ENCODE assay signal across 9 mouse cellular contexts in the genomic region with DNA sequence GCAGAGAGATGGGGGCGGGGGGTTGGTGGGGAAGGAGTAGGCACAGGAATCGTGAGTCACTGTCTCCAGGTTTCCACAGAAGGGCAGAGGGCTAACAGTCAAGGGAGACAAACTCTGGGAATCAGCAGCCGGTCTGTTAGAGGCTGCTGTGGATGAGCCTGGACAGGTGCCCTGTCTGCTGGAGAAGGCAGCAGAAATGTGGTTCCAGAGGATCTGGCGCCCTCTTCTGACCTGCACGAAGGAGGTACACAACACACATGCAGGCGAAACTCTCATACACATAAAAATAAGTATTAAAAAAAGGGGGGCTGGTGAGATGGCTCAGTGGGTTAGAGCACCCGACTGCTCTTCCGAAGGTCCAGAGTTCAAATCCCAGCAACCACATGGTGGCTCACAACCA. TPM values are rescaled to one million over a fixed set of nuclear protein-coding genes. Genes with fewer than 3 reads are reported as not detected.
A peak's percentile ranks its signal among the peaks of the same experiment; 100 is the strongest.
DNase-seq lines count a peak whose midpoint lies in the region; ATAC-seq and TF ChIP-seq lines count a peak whose summit lies in the region.
"Had no signal": no experiment of that assay in that cellular context is flagged by ENCODE, and none has a peak within 500 bp of the region (broad histone marks: within the 10 kb centered on the region; RNA-seq: fewer than 3 reads in every experiment).

No protein-coding gene starts in this region.

- no peak for ATAC-seq in heart, postnatal 0 days (ENCODE audit: insufficient read depth, low read depth)
- no peak for ATAC-seq in kidney, postnatal 0 days (replicated peaks; ENCODE audit: low FRiP score, low read depth)
- ATAC-seq in granulocyte monocyte progenitor cell, adult 5-6 weeks (replicated peaks; ENCODE audit: poor library complexity, severe bottlenecking), result no peak
- ATAC-seq in monocyte, adult 5-6 weeks (replicated peaks; ENCODE audit: insufficient number of reproducible peaks, low FRiP score, low TSS enrichment, poor library complexity, severe bottlenecking), result no peak

- H3K4me1 ChIP-seq in heart, postnatal 0 days (ENCODE audit: control insufficient read depth, insufficient read depth), result no peaks in the 10 kb centered on the region
- H3K4me1 ChIP-seq in kidney, postnatal 0 days (replicated peaks; ENCODE audit: insufficient read depth, low read length), result no peaks in the 10 kb centered on the region

- intact Hi-C loops in heart, postnatal 25 days (cut with DNase I), result no loop called here

- H3K36me3 ChIP-seq in heart, postnatal 0 days (replicated peaks; ENCODE audit: control insufficient read depth, insufficient read depth, low read length), result no peaks in the 10 kb centered on the region
- no peaks in the 10 kb centered on the region for H3K36me3 ChIP-seq in kidney, postnatal 0 days (ENCODE audit: insufficient read depth, low read length)

- H3K9ac ChIP-seq in heart, postnatal 0 days (replicated peaks; ENCODE audit: low read depth, low read length), result no peak overlapping the region
- H3K9ac ChIP-seq in kidney, postnatal 0 days (ENCODE audit: low read depth, low read length), result no peak overlapping the region

- H3K4me3 ChIP-seq in heart, postnatal 0 days (ENCODE audit: low read depth, low read length), result no peak overlapping the region
- H3K4me3 ChIP-seq in kidney, postnatal 0 days (replicated peaks; ENCODE audit: low read depth, low read length), result no peak overlapping the region

- DNase-seq in heart, postnatal 0 days (ENCODE audit: low spot score), result no peak
- DNase-seq in heart, postnatal 25 days (ENCODE audit: low spot score), result no peak
- peak; percentile 12 for DNase-seq in urinary bladder, postnatal 25 days (ENCODE audit: low spot score)
- no peak for DNase-seq in urinary bladder, postnatal 4 days (ENCODE audit: low spot score in 2 of 2)
- DNase-seq in kidney, postnatal 0 days (ENCODE audit: low spot score), result peak; percentile 2
- peak; percentile 53 for DNase-seq in testis, postnatal 10 days (ENCODE audit: low spot score)

- peak; percentile 12; the same call in 1 of the 2 replicates for TF ChIP-seq CTCF in heart, postnatal 0 days (IDR thresholded peaks at IDR 0.05; ENCODE audit: low read depth)
- TF ChIP-seq CTCF in kidney, postnatal 0 days (IDR thresholded peaks at IDR 0.05; ENCODE audit: low read depth), result peak; percentile 50; the same call in 1 of the 2 replicates

- no peak overlapping the region for H3K27ac ChIP-seq in heart, postnatal 0 days (ENCODE audit: low read depth)
- H3K27ac ChIP-seq in kidney, postnatal 0 days, result no peak overlapping the region

- H3K27me3 ChIP-seq in heart, postnatal 0 days (ENCODE audit: control insufficient read depth, insufficient read depth, low read length), result no peaks in the 10 kb centered on the region
- H3K27me3 ChIP-seq in kidney, postnatal 0 days (ENCODE audit: insufficient read depth, low read length), result no peaks in the 10 kb centered on the region

- no peak overlapping the region for H3K4me2 ChIP-seq in heart, postnatal 0 days (ENCODE audit: low read depth, low read length)
- H3K4me2 ChIP-seq in kidney, postnatal 0 days (ENCODE audit: low read length), result no peak overlapping the region

- 43% methylated on average over 8 of the region's 8 CpGs for WGBS in heart, postnatal 0 days
- 44% methylated on average over 8 of the region's 8 CpGs for WGBS in kidney, postnatal 0 days

- no peaks in the 10 kb centered on the region for H3K9me3 ChIP-seq in heart, postnatal 0 days (replicated peaks; ENCODE audit: control insufficient read depth, low read length)
- H3K9me3 ChIP-seq in kidney, postnatal 0 days (replicated peaks; ENCODE audit: low read length), result no peaks in the 10 kb centered on the region

- no peak for TF ChIP-seq EP300 in heart, postnatal 0 days (IDR thresholded peaks at IDR 0.05; ENCODE audit: low read depth)

RNA-seq across cellular contexts. Expression of gene Gm12845, which starts 13.3 kb away (rescaled TPM):
- not detected in 2 replicates for total RNA-seq in heart, postnatal 0 days (2014; rRNA removed; ENCODE audit: low replicate concordance)
- polyA plus RNA-seq in heart, postnatal 0 days (2015; fragmentation: Nextera tagmentation; extraction: Ambion mirVana), result not detected in 2 replicates
- total RNA-seq in heart, postnatal 25 days (2021), result not detected
- not detected in 2 replicates for polyA plus RNA-seq in kidney, postnatal 0 days (2015; fragmentation: Nextera tagmentation; extraction: Ambion mirVana)
- not detected in 2 replicates for total RNA-seq in granulocyte monocyte progenitor cell, adult 5-6 weeks (2014; fragmentation: Nextera tagmentation)
- not detected in 2 replicates for total RNA-seq in granulocyte monocyte progenitor cell, adult 5-6 weeks (2017)
- total RNA-seq in monocyte, adult 5-6 weeks (2017), result not detected in 3 replicates
- total RNA-seq: layer of hippocampus, postnatal 14 days had no signal

RNA-seq across cellular contexts. Expression of gene Klf17, which starts 27.9 kb away (rescaled TPM):
- total RNA-seq in heart, postnatal 0 days (2014; rRNA removed; ENCODE audit: low replicate concordance), result not detected in 2 replicates
- not detected in 2 replicates for polyA plus RNA-seq in heart, postnatal 0 days (2015; fragmentation: Nextera tagmentation; extraction: Ambion mirVana)
- total RNA-seq in heart, postnatal 25 days (2021), result not detected
- polyA plus RNA-seq in kidney, postnatal 0 days (2015; fragmentation: Nextera tagmentation; extraction: Ambion mirVana), result not detected in 2 replicates
- total RNA-seq in granulocyte monocyte progenitor cell, adult 5-6 weeks (2014; fragmentation: Nextera tagmentation), result not detected in 2 replicates
- total RNA-seq in granulocyte monocyte progenitor cell, adult 5-6 weeks (2017), result not detected in 2 replicates
- not detected in 3 replicates for total RNA-seq in monocyte, adult 5-6 weeks (2017)
- total RNA-seq: layer of hippocampus, postnatal 14 days had no signal

RNA-seq across cellular contexts. Expression of gene Dmap1, which starts 55.5 kb away (rescaled TPM):
- total RNA-seq in heart, postnatal 0 days (2014; rRNA removed; ENCODE audit: low replicate concordance), result 42.1 and 50.4 TPM in 2 replicates
- polyA plus RNA-seq in heart, postnatal 0 days (2015; fragmentation: Nextera tagmentation; extraction: Ambion mirVana), result 32.1 and 32.6 TPM in 2 replicates
- total RNA-seq in heart, postnatal 25 days (2021), result 10 to 100 TPM; 18.3 to 19.0 TPM
- 46.6 and 49.3 TPM in 2 replicates for polyA plus RNA-seq in kidney, postnatal 0 days (2015; fragmentation: Nextera tagmentation; extraction: Ambion mirVana)
- 32.0 and 32.8 TPM in 2 replicates for total RNA-seq in granulocyte monocyte progenitor cell, adult 5-6 weeks (2014; fragmentation: Nextera tagmentation)
- total RNA-seq in granulocyte monocyte progenitor cell, adult 5-6 weeks (2017), result 26.2 and 27.8 TPM in 2 replicates
- total RNA-seq in monocyte, adult 5-6 weeks (2017), result 18.1 to 30.9 TPM (median 23.9 TPM) in 3 replicates

Comparison
In these comparisons a context has a peak if more than half of its experiments do, and no peak if none do; other contexts are left out.
1. DNase-seq: peak in urinary bladder, postnatal 25 days (single experiment), kidney, postnatal 0 days (single experiment) and testis, postnatal 10 days (single experiment); none in heart, postnatal 0 days (single experiment), heart, postnatal 25 days (single experiment) and urinary bladder, postnatal 4 days (0 of 2).